Mouse (Mus musculus) embryonic facial prominence, embryonic 13.5 days (tissue): ENCODE results near the gene Lamtor2. TPM values are rescaled to one million over a fixed set of nuclear protein-coding genes. Genes with fewer than 3 reads are reported as not detected.

Experiments
- ATAC-seq: fragments of 200-750 bp; cut with Nextera tagmentation; 2 replicates; pipeline ENCODE4 v1.8.0; 2017; ENCODE audit warnings: low read depth; ENCODE audit not compliant: insufficient number of reproducible peaks, insufficient read depth, low FRiP score, low TSS enrichment
- H3K27ac ChIP-seq: fragments of 300-500 bp; sonication (generic); 2 replicates; pipeline ENCODE4 v1.5.1; 2015; ENCODE audit warnings: moderate library complexity, mild to moderate bottlenecking, inconsistent platforms
- H3K27me3 ChIP-seq: fragments of 300-500 bp; sonication (generic); 2 replicates; pipeline ENCODE4 v1.6.1; 2015; ENCODE audit warnings: mild to moderate bottlenecking, inconsistent platforms
- H3K36me3 ChIP-seq: fragments of 300-500 bp; sonication (generic); 2 replicates; pipeline ENCODE4 v1.6.1; 2015; ENCODE audit warnings: mild to moderate bottlenecking, inconsistent platforms
- H3K4me1 ChIP-seq: fragments of 300-500 bp; sonication (generic); 2 replicates; pipeline ENCODE4 v1.6.1; 2015; ENCODE audit warnings: inconsistent platforms
- H3K4me2 ChIP-seq: fragments of 300-500 bp; sonication (generic); 2 replicates; pipeline ENCODE4 v1.6.1; 2015; ENCODE audit warnings: moderate library complexity, mild to moderate bottlenecking, inconsistent platforms
- H3K4me3 ChIP-seq: fragments of 300-500 bp; sonication (generic); 2 replicates; pipeline ENCODE4 v1.5.1; 2015; ENCODE audit warnings: mild to moderate bottlenecking, inconsistent platforms
- H3K9ac ChIP-seq: fragments of 300-500 bp; sonication (generic); 2 replicates; pipeline ENCODE4 v1.6.1; 2015; ENCODE audit warnings: mild to moderate bottlenecking, inconsistent platforms
- H3K9me3 ChIP-seq: fragments of 300-500 bp; sonication (generic); 2 replicates; pipeline ENCODE4 v1.6.1; 2016; ENCODE audit warnings: inconsistent platforms
- WGBS: fragments of 180-500 bp; shearing (Covaris S2); methylation state at CpG from one replicate; pipeline ENCODE4 v1.1.7; 2015; ENCODE audit warnings: mixed read lengths; 5-methylcytosine and 5-hydroxymethylcytosine counted together
- polyA plus RNA-seq: library from polyadenylated mRNA; unstranded; fragments of >200 nt; fragmentation: Nextera tagmentation; extraction: Ambion mirVana; gene quantifications from 2 replicates; pipeline ENCODE4 v1.2.1, GENCODE M21; 2015

Lamtor2 gene
- polyA plus RNA-seq, 1 experiment from 2014 or later, result 169 TPM

DNA sequence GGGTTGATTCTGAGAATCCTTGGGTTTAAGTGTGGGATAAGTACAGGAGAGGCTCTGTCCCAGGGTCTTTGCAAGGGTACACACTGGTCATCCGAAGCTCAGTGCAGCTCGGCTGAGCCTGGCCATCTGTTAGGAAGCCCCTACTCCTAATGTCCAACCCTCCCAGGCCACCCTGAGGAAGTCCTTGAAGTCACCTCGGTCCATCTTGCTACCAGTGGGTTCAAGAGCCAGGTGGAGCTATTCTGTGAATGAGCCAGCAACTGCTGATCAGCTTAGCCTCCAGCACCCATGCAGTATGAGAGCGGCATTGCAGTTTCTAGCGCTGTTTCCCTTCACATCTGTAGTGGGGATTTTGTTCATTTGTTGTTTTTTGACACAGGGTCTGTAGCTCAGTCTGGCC is 12.8 kb downstream of the Lamtor2 start:
- Histone ChIP-seq H3K36me3 (peaks cover 55% of the 10 kb centered on the region), H3K9me3 (no peaks in the 10 kb centered on the region), H3K4me1 (peaks cover 71% of the 10 kb centered on the region), H3K27me3 (no peaks in the 10 kb centered on the region), H3K27ac (peak overlapping the region; percentile 24; the same call in 1 of the 2 replicates), H3K9ac (peak overlapping the region; percentile 17; the same call in 1 of the 2 replicates), H3K4me2 (no peak overlapping the region), H3K4me3 (no peak overlapping the region)
- no peak for ATAC-seq
- WGBS, result 55% methylated on average over 5 of the region's 5 CpGs

- H3K4me1 ChIP-seq, result peaks cover 74% of the 10 kb centered on the region
- WGBS, result 6% methylated on average over 3 of the region's 3 CpGs
- no peaks in the 10 kb centered on the region for H3K9me3 ChIP-seq
- H3K27ac ChIP-seq, result 0 out of 2 replicates have a peak overlapping the region, but pooled peaks have one; percentile 51
- no peak overlapping the region for H3K4me3 ChIP-seq
- no peaks in the 10 kb centered on the region for H3K27me3 ChIP-seq
- ATAC-seq, result no peak
- H3K36me3 ChIP-seq, result peaks cover 55% of the 10 kb centered on the region
- no peak overlapping the region for H3K9ac ChIP-seq
- peak overlapping the region; percentile 22; the same call in 1 of the 2 replicates for H3K4me2 ChIP-seq
Measured at GRCm38 (mm10) chr3:88539397-88539796, 13.5 kb downstream of the Lamtor2 start.

GRCm38 (mm10) chr3:88538271-88539145 is 14.4 kb downstream of the Lamtor2 start:
- Histone ChIP-seq H3K4me2 (peak overlapping the region; percentile 84), H3K27me3 (no peaks in the 10 kb centered on the region), H3K9ac (peak overlapping the region; percentile 11), H3K9me3 (no peaks in the 10 kb centered on the region), H3K4me3 (no peak overlapping the region), H3K4me1 (peaks cover 79% of the 10 kb centered on the region), H3K36me3 (peaks cover 55% of the 10 kb centered on the region), H3K27ac (peak overlapping the region; percentile 60)
- WGBS, result 18% methylated on average over 9 of the region's 9 CpGs
- no peak for ATAC-seq

DNA sequence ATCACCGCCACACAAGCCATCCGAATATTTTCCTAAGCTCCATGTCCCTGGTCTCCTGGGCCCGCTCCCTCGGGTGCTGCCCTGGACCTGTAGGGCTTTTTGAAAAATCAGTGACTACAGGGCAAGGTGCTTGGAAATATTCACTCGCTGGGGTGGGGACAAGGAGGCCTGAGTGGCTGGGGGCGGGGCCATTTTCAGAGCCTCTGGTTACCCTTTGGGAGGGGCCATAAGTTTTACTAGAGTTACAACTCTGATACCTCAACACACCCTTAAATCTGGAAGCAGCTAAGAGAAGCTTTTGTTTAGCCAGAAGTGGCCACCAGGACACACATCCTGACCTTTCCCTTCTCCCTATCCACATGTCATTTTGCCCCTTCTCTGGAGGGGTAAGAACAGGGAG is 15.7 kb downstream of the Lamtor2 start:
- no peak for ATAC-seq
- Histone ChIP-seq H3K9ac (peak overlapping the region; percentile 99), H3K27me3 (no peaks in the 10 kb centered on the region), H3K27ac (peak overlapping the region; percentile 99), H3K4me1 (peaks cover 75% of the 10 kb centered on the region), H3K4me3 (peak overlapping the region; percentile 78), H3K4me2 (peak overlapping the region; percentile 84), H3K36me3 (peaks cover 55% of the 10 kb centered on the region), H3K9me3 (no peaks in the 10 kb centered on the region)
- 52% methylated on average over 6 of the region's 6 CpGs for WGBS

DNA sequence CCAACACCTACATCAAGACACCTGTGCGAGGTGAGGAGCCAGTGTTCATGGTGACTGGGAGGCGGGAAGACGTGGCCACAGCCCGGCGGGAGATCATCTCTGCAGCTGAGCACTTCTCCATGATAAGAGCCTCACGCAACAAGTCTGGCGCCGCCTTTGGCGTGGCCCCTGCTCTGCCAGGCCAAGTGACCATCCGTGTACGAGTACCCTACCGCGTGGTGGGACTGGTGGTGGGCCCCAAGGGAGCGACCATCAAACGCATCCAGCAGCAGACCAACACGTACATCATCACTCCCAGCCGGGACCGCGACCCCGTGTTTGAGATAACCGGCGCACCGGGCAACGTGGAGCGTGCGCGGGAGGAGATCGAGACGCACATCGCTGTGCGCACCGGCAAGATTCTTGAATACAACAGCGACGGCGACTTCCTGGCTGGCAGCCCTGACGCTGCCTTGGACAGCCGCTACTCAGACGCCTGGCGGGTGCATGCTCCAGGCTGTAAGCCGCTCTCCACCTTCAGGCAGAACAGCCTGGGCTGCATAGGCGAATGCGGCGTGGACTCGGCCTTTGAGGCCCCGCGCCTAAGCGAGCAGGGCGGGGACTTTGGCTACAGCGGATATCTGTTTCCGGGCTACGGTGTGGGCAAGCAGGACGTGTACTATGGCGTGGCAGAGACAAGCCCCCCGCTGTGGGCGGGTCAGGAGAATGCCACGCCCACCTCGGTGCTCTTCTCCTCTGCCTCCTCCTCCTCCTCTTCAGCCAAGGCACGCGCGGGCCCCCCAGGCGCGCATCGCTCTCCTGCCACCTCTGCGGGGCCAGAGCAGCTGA is 16.6 kb downstream of the Lamtor2 start:
- H3K36me3 ChIP-seq, result peaks cover 55% of the 10 kb centered on the region
- no peak for ATAC-seq

GRCm38 (mm10) chr3:88535527-88535926 is 17.3 kb downstream of the Lamtor2 start:
- Histone ChIP-seq H3K27ac (peak overlapping the region; percentile 99), H3K4me1 (peaks cover 64% of the 10 kb centered on the region), H3K27me3 (no peaks in the 10 kb centered on the region), H3K9ac (peak overlapping the region; percentile 99), H3K36me3 (peaks cover 49% of the 10 kb centered on the region), H3K4me2 (peak overlapping the region; percentile 84), H3K9me3 (no peaks in the 10 kb centered on the region), H3K4me3 (peak overlapping the region; percentile 78)
- WGBS, result 27% methylated on average over 4 of the region's 4 CpGs
- ATAC-seq, result no peak

More for the DNA sequence above, 16.6 kb downstream of the Lamtor2 start:
- Histone ChIP-seq H3K4me2 (peak overlapping the region; percentile 84), H3K4me1 (peaks cover 70% of the 10 kb centered on the region), H3K9ac (peak overlapping the region; percentile 99), H3K27ac (peak overlapping the region; percentile 99), H3K9me3 (no peaks in the 10 kb centered on the region), H3K27me3 (no peaks in the 10 kb centered on the region), H3K4me3 (peak overlapping the region; percentile 78)
- WGBS, result 4% methylated on average over 64 of the region's 64 CpGs

GRCm38 (mm10) chr3:88535005-88535404 is 17.9 kb downstream of the Lamtor2 start:
- H3K9ac ChIP-seq, result peak overlapping the region; percentile 99
- H3K27me3 ChIP-seq, result no peaks in the 10 kb centered on the region
- peak overlapping the region; percentile 84 for H3K4me2 ChIP-seq
- ATAC-seq, result no peak
- WGBS, result 8% methylated on average over 3 of the region's 3 CpGs
- no peaks in the 10 kb centered on the region for H3K9me3 ChIP-seq
- H3K36me3 ChIP-seq, result peaks cover 44% of the 10 kb centered on the region
- peaks cover 64% of the 10 kb centered on the region for H3K4me1 ChIP-seq
- peak overlapping the region; percentile 99 for H3K27ac ChIP-seq
- peak overlapping the region; percentile 78 for H3K4me3 ChIP-seq

- peak; percentile 1; the same call in 1 of the 2 replicates for ATAC-seq
- Histone ChIP-seq H3K4me1 (peaks cover 68% of the 10 kb centered on the region), H3K9me3 (no peaks in the 10 kb centered on the region), H3K27ac (peak overlapping the region; percentile 99), H3K9ac (peak overlapping the region; percentile 99), H3K4me2 (peak overlapping the region; percentile 84), H3K27me3 (no peaks in the 10 kb centered on the region), H3K36me3 (peaks cover 36% of the 10 kb centered on the region), H3K4me3 (peak overlapping the region; percentile 78)
- WGBS, result 0% methylated on average over 4 of the region's 5 CpGs
Measured at GRCm38 (mm10) chr3:88533706-88534105, 19.2 kb downstream of the Lamtor2 start.

- Histone ChIP-seq H3K9ac (peak overlapping the region; percentile 99), H3K4me1 (peaks cover 66% of the 10 kb centered on the region), H3K27me3 (no peaks in the 10 kb centered on the region), H3K4me2 (peak overlapping the region; percentile 84), H3K27ac (peak overlapping the region; percentile 99), H3K4me3 (peak overlapping the region; percentile 78), H3K36me3 (peaks cover 28% of the 10 kb centered on the region), H3K9me3 (no peaks in the 10 kb centered on the region)
- WGBS, result under 1% methylated on average over 39 of the region's 40 CpGs
- ATAC-seq, result peak; percentile 3; the same call in 1 of the 2 replicates
Measured at GRCm38 (mm10) chr3:88532689-88533511, 20.0 kb downstream of the Lamtor2 start.

DNA sequence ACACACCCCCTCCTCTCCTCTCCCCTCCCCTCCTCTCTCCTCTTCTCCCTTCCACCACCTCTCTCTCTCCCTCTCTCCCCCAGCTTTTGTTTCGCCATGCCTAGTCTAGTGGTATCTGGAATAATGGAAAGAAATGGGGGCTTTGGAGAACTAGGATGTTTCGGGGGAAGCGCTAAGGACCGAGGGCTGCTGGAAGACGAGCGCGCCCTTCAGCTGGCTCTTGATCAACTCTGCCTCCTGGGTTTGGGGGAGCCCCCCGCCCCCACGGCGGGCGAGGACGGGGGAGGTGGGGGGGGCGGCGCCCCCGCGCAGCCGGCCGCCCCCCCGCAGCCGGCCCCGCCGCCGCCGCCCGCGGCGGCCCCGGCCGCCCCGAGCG is 20.6 kb downstream of the Lamtor2 start, which contains the start of gene Mex3a:
Mex3a (plus strand) TSS at position 97 of the 376 bp plus-strand sequence.
- Histone ChIP-seq H3K36me3 (peaks cover 22% of the 10 kb centered on the region), H3K27me3 (no peaks in the 10 kb centered on the region), H3K27ac (peak within 1 kb of the TSS; percentile 99), H3K4me1 (peaks cover 66% of the 10 kb centered on the region), H3K4me2 (peak within 1 kb of the TSS; percentile 84), H3K4me3 (peak within 1 kb of the TSS; percentile 78), H3K9me3 (no peaks in the 10 kb centered on the region), H3K9ac (peak within 1 kb of the TSS; percentile 99)
- no peak; the same call in 1 of the 2 replicates for ATAC-seq
- 1% methylated on average over 13 of the region's 31 CpGs for WGBS
